Mouse (Mus musculus) limb, embryonic 15.5 days (tissue): ENCODE results near the gene Mme. TPM values are rescaled to one million over a fixed set of nuclear protein-coding genes. Genes with fewer than 3 reads are reported as not detected.
A peak's percentile ranks its signal among the peaks of the same experiment; 100 is the strongest.

Source experiments
- ATAC-seq: fragments of 200-750 bp; cut with Nextera tagmentation; 2 replicates; pipeline ENCODE4 v1.8.0; 2017; ENCODE audit warnings: low read depth, moderate TSS enrichment; ENCODE audit not compliant: insufficient number of reproducible peaks, low FRiP score, low TSS enrichment
- H3K27ac ChIP-seq: fragments of 300-500 bp; sonication (generic); 2 replicates; pipeline ENCODE4 v1.5.1; 2015; ENCODE audit warnings: moderate library complexity, mild to moderate bottlenecking, inconsistent platforms
- H3K27me3 ChIP-seq: fragments of 300-500 bp; sonication (generic); 2 replicates; pipeline ENCODE4 v1.6.1; 2015; ENCODE audit warnings: inconsistent platforms
- H3K36me3 ChIP-seq: fragments of 300-500 bp; sonication (generic); 2 replicates; pipeline ENCODE4 v1.6.1; 2015; ENCODE audit warnings: inconsistent platforms
- H3K4me1 ChIP-seq: fragments of 300-500 bp; sonication (generic); 2 replicates; pipeline ENCODE4 v1.6.1; 2015; ENCODE audit warnings: inconsistent platforms
- H3K4me2 ChIP-seq: fragments of 300-500 bp; sonication (generic); 2 replicates; pipeline ENCODE4 v1.6.1; 2015; ENCODE audit warnings: mild to moderate bottlenecking, inconsistent platforms
- H3K4me3 ChIP-seq: fragments of 300-500 bp; sonication (generic); 2 replicates; pipeline ENCODE4 v1.5.1; 2015; ENCODE audit warnings: mild to moderate bottlenecking, inconsistent platforms
- H3K9ac ChIP-seq: fragments of 300-500 bp; sonication (generic); 2 replicates; pipeline ENCODE4 v1.6.1; 2015; ENCODE audit warnings: inconsistent platforms
- H3K9me3 ChIP-seq: fragments of 300-500 bp; sonication (generic); 2 replicates; pipeline ENCODE4 v1.6.1; 2016; ENCODE audit warnings: inconsistent platforms
- WGBS: fragments of 180-500 bp; shearing (Covaris S2); methylation state at CpG from one replicate; pipeline ENCODE4 v1.1.7; 2015; 5-methylcytosine and 5-hydroxymethylcytosine counted together
- polyA plus RNA-seq: library from polyadenylated mRNA; unstranded; fragments of >200 nt; fragmentation: Nextera tagmentation; extraction: Ambion mirVana; gene quantifications from 2 replicates; pipeline ENCODE4 v1.2.1, GENCODE M21; 2015

Gene Mme
- polyA plus RNA-seq, 1 experiment from 2014 or later, result 42.8 TPM

GRCm38 (mm10) chr3:63351680-63352260, 110.4 kb downstream of the Mme start:
- H3K9me3 ChIP-seq, result no peaks in the 10 kb centered on the region
- ATAC-seq, result no peak
- peaks cover 13% of the 10 kb centered on the region; the same call in 1 of the 2 replicates for H3K36me3 ChIP-seq
- H3K4me3 ChIP-seq, result no peak overlapping the region
- no peak overlapping the region for H3K27ac ChIP-seq
- no peak overlapping the region for H3K4me2 ChIP-seq
- H3K4me1 ChIP-seq, result 0 out of 2 replicates have a peak, but pooled peaks cover 4% of the 10 kb centered on the region
- H3K27me3 ChIP-seq, result no peaks in the 10 kb centered on the region
- H3K9ac ChIP-seq, result no peak overlapping the region
- WGBS, result 31% methylated on average over 1 of the region's 1 CpGs

GRCm38 (mm10) chr3:63359512-63359911, 118.2 kb downstream of the Mme start:
- H3K27ac ChIP-seq, result no peak overlapping the region
- WGBS, result 77% methylated on average over 1 of the region's 1 CpGs
- H3K4me2 ChIP-seq, result no peak overlapping the region
- H3K9ac ChIP-seq, result no peak overlapping the region
- H3K9me3 ChIP-seq, result no peaks in the 10 kb centered on the region
- ATAC-seq, result no peak
- no peaks in the 10 kb centered on the region for H3K4me1 ChIP-seq
- no peaks in the 10 kb centered on the region for H3K36me3 ChIP-seq
- no peaks in the 10 kb centered on the region for H3K27me3 ChIP-seq
- H3K4me3 ChIP-seq, result no peak overlapping the region

GRCm38 (mm10) chr3:63384989-63385388, 143.7 kb downstream of the Mme start:
- ATAC-seq, result no peak
- no peaks in the 10 kb centered on the region for H3K27me3 ChIP-seq
- no peak overlapping the region for H3K9ac ChIP-seq
- peaks cover 3% of the 10 kb centered on the region; the same call in 1 of the 2 replicates for H3K36me3 ChIP-seq
- no peak overlapping the region for H3K4me3 ChIP-seq
- H3K4me2 ChIP-seq, result no peak overlapping the region
- no peaks in the 10 kb centered on the region for H3K9me3 ChIP-seq
- 61% methylated on average over 2 of the region's 2 CpGs for WGBS
- no peak overlapping the region for H3K27ac ChIP-seq
- no peaks in the 10 kb centered on the region for H3K4me1 ChIP-seq

GRCm38 (mm10) chr3:63390774-63391173, 149.4 kb downstream of the Mme start:
- WGBS, result 73% methylated on average over 2 of the region's 2 CpGs
- Histone ChIP-seq H3K9me3 (no peaks in the 10 kb centered on the region), H3K36me3 (no peaks in the 10 kb centered on the region), H3K4me3 (no peak overlapping the region), H3K27me3 (no peaks in the 10 kb centered on the region), H3K27ac (no peak overlapping the region), H3K4me1 (no peaks in the 10 kb centered on the region), H3K9ac (no peak overlapping the region), H3K4me2 (no peak overlapping the region)
- ATAC-seq, result no peak

- H3K36me3 ChIP-seq, result no peaks in the 10 kb centered on the region
- H3K27me3 ChIP-seq, result no peaks in the 10 kb centered on the region
- H3K4me3 ChIP-seq, result no peak overlapping the region
- WGBS, result 58% methylated on average over 2 of the region's 2 CpGs
- no peaks in the 10 kb centered on the region for H3K9me3 ChIP-seq
- no peaks in the 10 kb centered on the region for H3K4me1 ChIP-seq
- H3K4me2 ChIP-seq, result no peak overlapping the region
- ATAC-seq, result no peak
- no peak overlapping the region for H3K9ac ChIP-seq
- H3K27ac ChIP-seq, result no peak overlapping the region
Observed at GRCm38 (mm10) chr3:63391348-63391747, 150.0 kb downstream of the Mme start.

- no peak overlapping the region for H3K4me2 ChIP-seq
- WGBS, result 81% methylated on average over 4 of the region's 4 CpGs
Observed at GRCm38 (mm10) chr3:63394424-63394941, 153.1 kb downstream of the Mme start.

GRCm38 (mm10) chr3:63398171-63398570, 156.8 kb downstream of the Mme start:
- no peak for ATAC-seq
- Histone ChIP-seq H3K4me3 (no peak overlapping the region), H3K4me1 (no peaks in the 10 kb centered on the region), H3K9ac (no peak overlapping the region), H3K36me3 (no peaks in the 10 kb centered on the region), H3K4me2 (no peak overlapping the region), H3K27ac (no peak overlapping the region), H3K27me3 (no peaks in the 10 kb centered on the region), H3K9me3 (no peaks in the 10 kb centered on the region)
- 62% methylated on average over 4 of the region's 4 CpGs for WGBS

More at GRCm38 (mm10) chr3:63394424-63394941, 153.1 kb downstream of the Mme start:
- no peaks in the 10 kb centered on the region for H3K27me3 ChIP-seq
- H3K27ac ChIP-seq, result no peak overlapping the region
- no peak overlapping the region for H3K4me3 ChIP-seq
- ATAC-seq, result no peak
- H3K9ac ChIP-seq, result no peak overlapping the region
- no peaks in the 10 kb centered on the region for H3K36me3 ChIP-seq
- H3K4me1 ChIP-seq, result no peaks in the 10 kb centered on the region
- H3K9me3 ChIP-seq, result no peaks in the 10 kb centered on the region

GRCm38 (mm10) chr3:63406438-63406837, 165.1 kb downstream of the Mme start:
- no peak overlapping the region for H3K27ac ChIP-seq
- no peak for ATAC-seq
- WGBS, result 77% methylated on average over 3 of the region's 3 CpGs
- no peaks in the 10 kb centered on the region for H3K27me3 ChIP-seq
- no peak overlapping the region for H3K4me2 ChIP-seq
- H3K4me1 ChIP-seq, result no peaks in the 10 kb centered on the region
- H3K9me3 ChIP-seq, result no peaks in the 10 kb centered on the region
- no peak overlapping the region for H3K9ac ChIP-seq
- no peak overlapping the region for H3K4me3 ChIP-seq
- H3K36me3 ChIP-seq, result no peaks in the 10 kb centered on the region

- Histone ChIP-seq H3K27ac (no peak overlapping the region), H3K4me1 (peaks cover 6% of the 10 kb centered on the region; the same call in 1 of the 2 replicates), H3K27me3 (no peaks in the 10 kb centered on the region), H3K9me3 (no peaks in the 10 kb centered on the region), H3K4me3 (no peak overlapping the region), H3K36me3 (no peaks in the 10 kb centered on the region), H3K4me2 (no peak overlapping the region), H3K9ac (no peak overlapping the region)
- ATAC-seq, result no peak
- 88% methylated on average over 4 of the region's 4 CpGs for WGBS
Observed at GRCm38 (mm10) chr3:63411006-63411405, 169.7 kb downstream of the Mme start.

GRCm38 (mm10) chr3:63412220-63412937, 171.0 kb downstream of the Mme start:
- Histone ChIP-seq H3K4me3 (no peak overlapping the region), H3K4me2 (no peak overlapping the region), H3K27me3 (no peaks in the 10 kb centered on the region), H3K9ac (no peak overlapping the region), H3K27ac (no peak overlapping the region; the same call in 1 of the 2 replicates), H3K36me3 (no peaks in the 10 kb centered on the region), H3K4me1 (peaks cover 6% of the 10 kb centered on the region; the same call in 1 of the 2 replicates), H3K9me3 (no peaks in the 10 kb centered on the region)
- ATAC-seq, result no peak
- WGBS, result 31% methylated on average over 6 of the region's 6 CpGs

- Histone ChIP-seq H3K9me3 (no peaks in the 10 kb centered on the region), H3K9ac (no peak overlapping the region), H3K4me1 (peaks cover 6% of the 10 kb centered on the region; the same call in 1 of the 2 replicates), H3K27ac (peak overlapping the region; percentile 47), H3K4me3 (no peak overlapping the region), H3K36me3 (no peaks in the 10 kb centered on the region), H3K4me2 (no peak overlapping the region), H3K27me3 (no peaks in the 10 kb centered on the region)
- no peak for ATAC-seq
- WGBS, result 31% methylated on average over 6 of the region's 6 CpGs
Observed at GRCm38 (mm10) chr3:63413046-63413911, 171.9 kb downstream of the Mme start.
